Mouse (Mus musculus) CD8-positive naive resting alpha-beta T cell, adult 2 months (primary cell): ENCODE measurements around the gene Cpne7.

Source experiments
- DNase-seq, 2 experiments: peaks; one replicate each; pipeline ENCODE4 v3.0.0; 2022; ENCODE audit warnings: low read depth in 2 of 2, low spot score in 2 of 2

Gene Cpne7

GRCm38 (mm10) chr8:123113908-123114469, 3.2 kb upstream of the Cpne7 start:
- DNase-seq = no peak

DNA sequence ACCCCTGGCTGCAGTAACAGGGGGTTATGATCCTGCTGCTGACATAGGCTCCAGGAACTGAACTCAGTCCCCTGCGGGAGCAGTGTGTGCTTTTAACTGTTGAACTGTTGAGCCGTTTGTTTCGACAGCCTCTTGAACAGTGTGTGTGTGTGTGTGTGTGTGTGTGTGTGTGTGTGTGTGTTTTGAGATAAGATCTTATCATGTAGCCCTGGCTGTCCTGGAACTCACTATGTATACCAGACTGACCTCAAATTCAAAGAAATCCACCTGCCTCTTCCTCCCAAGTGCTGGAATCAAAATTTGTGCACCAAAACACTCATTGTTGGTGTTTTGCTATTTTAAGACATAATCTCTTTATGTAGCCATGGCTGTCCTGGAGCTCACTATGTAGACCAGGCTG, 2.5 kb upstream of the Cpne7 start:
- DNase-seq = no peak

DNA sequence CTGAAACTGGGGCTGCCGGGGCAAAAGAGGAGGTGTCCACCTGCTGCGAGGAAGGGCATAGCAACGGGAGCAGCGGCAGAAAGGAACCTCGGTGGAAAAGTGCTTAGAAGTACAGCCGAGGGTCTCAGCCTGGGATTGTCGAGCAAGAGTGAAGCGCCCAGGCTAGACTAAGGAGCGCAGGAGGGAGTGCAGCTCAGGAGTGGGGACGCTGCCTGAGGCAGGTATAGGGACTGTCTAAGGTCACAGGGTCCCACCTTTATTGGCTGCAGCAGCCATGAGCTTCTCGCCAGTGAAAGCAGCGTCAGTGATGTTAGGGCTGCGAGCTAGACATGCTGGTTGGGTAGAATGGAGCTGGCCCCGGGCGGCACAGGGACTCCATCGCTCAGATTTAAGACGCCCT, 570 bp downstream of the Cpne7 start:
- no peak for DNase-seq

GRCm38 (mm10) chr8:123122059-123122458, 4.9 kb downstream of the Cpne7 start:
- no peak for DNase-seq

DNA sequence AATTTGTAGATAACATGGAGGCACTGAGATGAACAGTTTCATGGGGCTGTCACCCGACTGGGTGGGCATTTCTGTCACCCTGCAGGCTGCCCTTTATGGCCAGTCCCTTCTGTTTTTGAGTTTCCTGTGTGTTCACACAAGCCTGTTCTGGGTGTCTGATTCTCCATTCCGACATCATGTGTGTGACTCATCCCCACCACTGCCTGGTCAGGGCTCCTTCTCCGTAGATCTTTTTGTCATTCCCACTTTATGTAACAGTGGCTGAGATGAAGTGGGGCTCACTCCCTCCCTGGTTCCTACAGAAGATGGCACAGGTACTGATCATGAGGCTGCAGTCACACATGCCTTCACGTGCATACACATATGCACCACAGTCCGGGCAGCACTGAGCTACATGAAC, 5.5 kb downstream of the Cpne7 start:
- DNase-seq = no peak

DNA sequence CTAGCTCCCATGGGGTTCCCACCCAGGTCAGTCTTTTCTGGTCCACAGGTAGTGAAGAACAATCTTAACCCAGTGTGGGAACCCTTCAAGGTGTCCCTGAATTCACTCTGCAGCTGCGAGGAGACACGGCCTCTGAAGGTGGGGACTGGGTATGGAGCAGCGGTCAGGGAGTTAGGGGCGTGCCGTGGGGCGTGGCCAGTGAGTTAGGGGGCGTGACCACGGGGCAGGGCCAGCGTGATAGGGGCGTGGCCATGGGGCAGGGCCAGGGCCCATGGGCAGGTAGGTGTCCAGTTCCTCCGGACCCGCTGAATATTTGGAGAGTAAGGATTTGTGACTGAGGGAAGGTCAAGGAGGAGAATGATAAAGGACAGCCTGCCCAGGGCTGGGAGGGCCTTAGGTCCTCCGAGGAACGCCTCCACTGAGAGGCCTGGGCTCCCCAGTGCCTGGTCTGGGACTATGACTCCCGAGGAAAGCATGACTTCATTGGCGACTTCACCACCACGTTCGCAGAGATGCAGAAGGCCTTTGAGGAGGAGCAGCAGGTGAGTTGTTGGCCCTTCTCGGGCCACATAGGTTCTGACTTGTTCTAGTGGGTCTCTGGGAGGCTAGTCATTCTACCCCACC, 9.1 kb downstream of the Cpne7 start:
- DNase-seq = no peak

DNA sequence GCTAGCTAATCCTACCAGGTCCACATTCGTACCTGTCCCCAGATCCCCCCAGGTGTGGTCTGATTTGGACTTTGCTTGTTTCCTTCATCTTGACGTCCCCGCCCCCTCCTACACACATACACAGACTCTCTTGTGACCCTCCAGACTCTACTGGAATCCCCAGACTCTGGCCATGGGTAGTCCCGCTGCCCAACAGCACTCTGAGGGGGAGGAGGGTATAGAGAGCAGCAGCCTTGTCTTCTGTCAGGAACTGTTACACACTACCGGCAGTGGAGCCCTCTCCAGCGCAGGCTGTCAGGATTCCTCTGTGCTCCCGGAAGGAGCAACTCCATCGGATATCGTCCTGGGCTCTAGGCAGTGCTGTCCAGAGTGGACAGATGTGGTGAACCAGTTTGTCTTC, 13.9 kb downstream of the Cpne7 start:
- no peak for DNase-seq

GRCm38 (mm10) chr8:123132953-123133352, 15.8 kb downstream of the Cpne7 start:
- no peak for DNase-seq

- no peak for DNase-seq
Measured at GRCm38 (mm10) chr8:123134149-123134713, 17.1 kb downstream of the Cpne7 start.

- DNase-seq = no peak
Measured at GRCm38 (mm10) chr8:123135406-123135805, 18.2 kb downstream of the Cpne7 start.

- no peak for DNase-seq
Measured at GRCm38 (mm10) chr8:123135806-123136205, 18.6 kb downstream of the Cpne7 start.

DNA sequence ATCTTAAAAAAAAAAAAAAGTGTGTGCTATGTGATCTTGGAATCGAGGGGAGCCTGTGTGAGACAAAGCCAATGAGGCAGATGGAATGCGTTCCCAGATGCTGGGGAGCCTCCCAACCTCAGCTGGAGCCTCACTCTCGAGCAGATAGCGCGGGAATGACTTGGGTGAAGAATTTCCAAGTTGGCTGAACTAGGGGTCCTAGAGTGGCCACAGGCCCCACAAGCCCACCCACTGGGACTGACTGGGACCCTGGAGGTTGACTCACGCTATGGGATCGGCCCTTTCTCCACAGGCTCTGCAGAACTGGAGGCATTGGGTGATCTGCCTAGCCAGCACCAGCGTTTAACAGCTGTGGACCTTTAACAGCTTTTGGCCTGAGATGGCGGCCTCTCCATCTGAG, 19.1 kb downstream of the Cpne7 start:
- no peak for DNase-seq

DNA sequence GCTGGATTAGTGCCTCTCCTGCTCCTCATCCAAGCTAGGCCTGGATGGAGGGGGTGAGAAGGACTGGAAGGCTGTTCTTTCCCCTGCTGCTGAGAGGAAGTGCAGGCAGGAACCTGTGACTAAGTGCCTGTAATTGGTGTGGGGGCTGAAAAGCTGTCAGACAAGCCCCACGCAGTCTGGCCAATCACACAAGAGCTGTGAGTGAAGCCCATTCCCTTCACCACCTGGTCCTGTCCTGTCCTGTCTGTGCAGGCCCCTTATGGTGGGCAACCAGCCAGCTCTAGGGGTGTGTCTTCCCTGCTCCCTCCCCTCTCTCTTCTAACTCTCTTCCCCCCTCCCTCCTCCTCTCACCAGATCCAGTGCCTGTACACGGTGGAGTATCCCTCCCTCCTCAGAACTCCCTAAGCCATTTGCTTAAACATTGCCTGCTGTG, 20.5 kb downstream of the Cpne7 start:
- DNase-seq = no peak

DNA sequence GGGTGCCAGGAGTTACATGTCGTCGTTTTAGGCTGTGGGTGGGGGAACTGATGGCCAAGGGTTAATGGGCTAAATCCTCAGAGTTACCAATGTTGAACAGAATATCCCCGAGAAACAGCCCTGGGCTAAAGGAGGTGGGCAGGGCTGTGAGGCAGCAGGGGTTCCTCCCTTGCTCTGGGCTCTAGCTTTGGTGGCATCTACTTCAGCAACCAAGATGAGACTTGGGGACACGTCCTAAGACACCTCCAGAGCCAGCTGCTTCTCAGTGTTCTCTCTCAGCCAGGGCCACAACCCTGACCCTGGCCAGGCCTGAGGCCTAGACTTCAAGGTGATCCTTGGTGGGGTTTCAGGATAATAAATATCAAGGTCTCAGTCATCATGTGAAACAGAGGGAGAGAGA, 21.6 kb downstream of the Cpne7 start:
- no peak for DNase-seq

GRCm38 (mm10) chr8:123141741-123142462, 24.7 kb downstream of the Cpne7 start:
- no peak for DNase-seq

GRCm38 (mm10) chr8:123145279-123145678, 28.1 kb downstream of the Cpne7 start:
- DNase-seq = peak in 1 of 2 experiments; percentile 42

GRCm38 (mm10) chr8:123146390-123146789, 29.2 kb downstream of the Cpne7 start:
- no peak for DNase-seq

DNA sequence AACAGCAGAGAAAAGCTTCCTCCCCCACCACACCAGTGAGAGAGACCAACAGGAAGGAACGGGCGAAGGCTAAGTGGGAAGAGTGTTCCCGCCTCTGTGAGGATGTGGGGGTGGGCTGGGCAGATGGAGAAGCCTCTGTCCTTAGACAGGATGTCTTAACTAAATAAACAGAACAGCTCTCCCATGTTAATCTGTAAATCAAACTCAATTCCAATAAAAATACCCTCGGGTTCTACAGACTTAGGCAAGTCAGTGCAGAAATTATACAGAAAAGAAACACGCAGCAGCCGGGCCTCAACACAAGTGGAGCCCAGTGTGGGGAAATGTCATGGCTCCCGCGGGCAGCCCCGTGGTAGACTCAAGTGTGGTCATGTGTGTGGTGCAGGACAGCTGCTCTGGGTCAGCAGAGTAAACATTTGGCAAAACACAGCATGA, 33.6 kb downstream of the Cpne7 start:
- DNase-seq = no peak

DNA sequence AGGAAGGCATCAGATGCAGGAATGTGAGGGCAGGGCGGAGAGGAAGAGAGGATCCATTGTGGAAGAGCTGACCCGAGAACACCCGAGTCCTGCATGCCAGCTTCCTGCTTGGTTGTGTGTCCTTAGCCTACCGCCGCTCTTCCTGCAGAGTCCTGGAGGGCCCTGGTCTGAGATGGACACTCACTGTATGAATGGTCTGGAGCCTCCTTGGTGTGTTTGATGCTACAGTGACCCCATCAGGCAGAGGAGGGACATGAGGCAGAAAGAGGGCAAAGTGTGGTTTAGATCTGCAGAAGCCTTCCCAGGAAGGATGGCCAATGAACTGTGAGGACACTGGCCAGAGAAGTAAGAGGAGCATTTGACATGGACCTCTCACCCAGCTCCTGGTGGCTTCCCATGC, 38.0 kb downstream of the Cpne7 start:
- DNase-seq = no peak

- no peak for DNase-seq
Measured at GRCm38 (mm10) chr8:123156070-123156773, 39.0 kb downstream of the Cpne7 start.

DNA sequence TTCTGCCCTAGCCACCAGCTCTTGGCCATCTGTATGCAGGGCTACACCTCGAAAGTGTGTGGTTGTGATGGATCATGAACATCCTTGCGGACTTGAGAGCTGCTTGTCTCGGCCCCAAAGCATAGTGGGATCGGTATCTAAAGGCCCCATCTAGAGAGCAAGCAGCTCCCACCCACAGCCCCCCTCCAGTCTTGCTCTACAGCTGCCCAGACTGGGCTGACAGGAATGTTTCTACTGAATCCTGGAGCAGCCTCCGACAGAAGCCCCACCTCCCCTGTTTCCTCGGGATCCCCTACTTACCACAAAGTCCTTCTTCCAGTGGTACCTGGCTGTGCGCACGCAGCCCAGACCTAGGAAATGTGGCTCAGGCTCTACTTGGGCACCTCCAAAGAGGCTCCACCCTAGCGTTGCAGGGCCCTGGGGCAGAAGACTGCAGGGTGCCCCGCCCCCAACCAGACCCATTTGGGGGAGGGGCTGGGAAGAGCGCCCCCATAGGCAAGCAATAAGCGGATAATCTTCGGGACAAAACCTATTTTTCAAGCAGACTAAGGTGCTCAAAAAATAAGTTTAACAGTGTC, 40.8 kb downstream of the Cpne7 start, which contains the start of gene Sult5a1:
Sult5a1 (minus strand) TSS at position 428 of the 578 bp plus-strand sequence.
- no peak for DNase-seq
